Mouse (Mus musculus): Measurements from ENCODE around the gene Pga5.

Gene Pga5

DNA sequence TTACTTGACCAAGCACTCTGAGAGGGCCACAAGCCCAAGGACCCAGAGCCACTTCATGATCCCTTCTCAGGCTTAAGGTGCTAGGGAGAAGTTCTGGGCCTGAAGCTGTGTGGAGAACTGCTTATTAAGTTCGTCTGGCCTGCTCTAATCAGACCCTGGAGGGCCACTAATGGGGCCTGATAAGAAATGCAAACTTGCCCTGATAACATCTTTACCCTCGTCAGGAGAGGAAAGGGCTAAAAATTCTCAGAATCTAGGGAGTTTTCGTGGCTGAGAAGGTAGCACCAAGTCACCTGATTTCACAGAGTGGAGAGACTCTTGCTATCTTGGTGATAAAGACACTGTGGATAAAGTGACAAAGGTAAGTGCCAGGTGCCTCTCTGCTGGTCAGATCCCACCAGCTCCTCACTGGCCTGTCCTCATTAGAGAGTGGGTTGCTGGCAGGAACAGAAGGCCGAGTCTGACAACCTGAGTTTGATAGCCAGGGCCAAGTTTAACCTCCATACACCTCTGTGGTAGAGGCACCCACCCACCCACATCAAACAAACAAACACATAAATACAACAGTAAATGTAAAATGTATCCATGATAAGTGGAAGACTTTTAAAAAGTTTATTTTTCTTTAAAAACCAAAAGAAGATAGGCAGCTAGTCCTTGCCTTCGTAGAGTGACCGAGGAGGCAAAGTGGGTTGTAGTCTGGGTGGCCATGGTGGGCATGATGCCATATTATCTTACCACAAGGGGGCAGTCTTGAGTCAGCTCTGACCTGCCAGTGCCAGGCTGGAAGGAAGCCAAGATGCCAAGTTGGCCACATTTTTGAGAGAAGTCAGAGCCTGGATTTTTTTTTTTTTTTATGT is at the start of gene Pga5:
TSS of gene Pga5 (minus strand) at position 157 of the 857 bp plus-strand sequence.
- peak; percentile 93 for DNase-seq (ENCODE audit: low spot score)

GRCm38 (mm10) chr19:10724629-10725363 is 46.9 kb upstream of the Pga5 start:
- no peak for DNase-seq (ENCODE audit: low spot score)

- DNase-seq (ENCODE audit: low spot score) = no peak
These were observed 45.8 kb upstream of the Pga5 start for GRCm38 (mm10) chr19:10723649-10724048.

GRCm38 (mm10) chr19:10723084-10723483 is 45.2 kb upstream of the Pga5 start:
- no peak for DNase-seq (ENCODE audit: low spot score)

DNA sequence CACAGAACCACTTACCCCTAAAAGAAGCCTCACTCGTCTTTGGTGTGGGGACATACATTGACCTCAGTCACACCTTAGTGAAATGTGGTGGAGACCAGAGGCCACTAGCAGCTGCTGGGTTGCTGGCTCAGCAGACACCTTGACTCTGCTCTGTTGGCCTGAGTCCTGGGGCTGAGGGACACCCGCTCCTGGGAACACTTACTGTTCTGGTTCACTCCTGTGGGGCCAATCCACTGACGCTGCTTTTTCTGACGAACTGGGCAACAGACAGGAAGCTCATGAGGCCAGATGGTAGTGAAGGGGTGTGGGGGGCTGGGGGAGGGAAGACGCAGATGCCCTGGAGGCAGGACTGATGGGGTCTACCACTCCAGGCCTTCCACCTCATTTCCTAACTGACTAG is 43.2 kb upstream of the Pga5 start:
- no peak for DNase-seq (ENCODE audit: low spot score)

DNA sequence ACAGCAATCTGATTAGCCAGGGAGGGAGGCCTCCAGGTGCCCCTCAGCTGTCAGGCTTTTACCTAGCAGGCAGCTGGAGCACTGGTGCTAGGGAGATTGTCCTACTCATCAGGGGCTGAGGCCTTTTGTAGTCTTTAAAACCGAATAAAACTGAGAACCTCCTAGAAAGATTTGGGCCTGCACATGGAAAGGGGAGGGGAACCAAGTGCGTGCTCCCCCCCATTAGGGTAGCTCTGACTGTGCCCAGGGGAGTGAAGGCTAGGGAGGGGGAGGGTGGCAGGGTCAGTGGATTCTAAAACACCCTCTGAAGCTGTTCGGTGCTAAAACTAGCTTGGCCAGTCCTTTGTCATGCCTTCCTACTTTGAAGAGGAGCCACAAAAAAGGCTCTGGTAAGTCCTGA is 42.7 kb upstream of the Pga5 start:
- DNase-seq (ENCODE audit: low spot score) = no peak

DNA sequence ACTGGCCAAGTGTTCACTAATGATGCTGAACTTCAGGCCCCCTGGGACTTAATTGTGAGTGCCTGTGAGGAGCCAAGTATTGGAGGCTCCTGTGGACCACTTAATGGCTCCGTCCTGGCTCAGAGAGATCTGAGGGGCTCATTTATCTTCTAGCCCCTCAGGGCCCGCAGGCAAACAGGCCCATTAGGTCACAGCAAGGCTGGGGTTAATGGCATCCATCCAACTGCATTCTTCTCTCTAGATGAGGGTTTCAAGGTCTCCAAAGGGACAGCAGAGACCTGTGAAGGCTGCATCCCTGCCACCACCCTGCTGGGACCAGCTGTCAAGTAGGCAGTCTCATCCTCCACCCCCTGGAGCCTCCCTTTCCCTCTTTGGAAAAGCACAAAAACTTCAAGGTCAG is 41.9 kb upstream of the Pga5 start:
- DNase-seq (ENCODE audit: low spot score) = no peak

DNA sequence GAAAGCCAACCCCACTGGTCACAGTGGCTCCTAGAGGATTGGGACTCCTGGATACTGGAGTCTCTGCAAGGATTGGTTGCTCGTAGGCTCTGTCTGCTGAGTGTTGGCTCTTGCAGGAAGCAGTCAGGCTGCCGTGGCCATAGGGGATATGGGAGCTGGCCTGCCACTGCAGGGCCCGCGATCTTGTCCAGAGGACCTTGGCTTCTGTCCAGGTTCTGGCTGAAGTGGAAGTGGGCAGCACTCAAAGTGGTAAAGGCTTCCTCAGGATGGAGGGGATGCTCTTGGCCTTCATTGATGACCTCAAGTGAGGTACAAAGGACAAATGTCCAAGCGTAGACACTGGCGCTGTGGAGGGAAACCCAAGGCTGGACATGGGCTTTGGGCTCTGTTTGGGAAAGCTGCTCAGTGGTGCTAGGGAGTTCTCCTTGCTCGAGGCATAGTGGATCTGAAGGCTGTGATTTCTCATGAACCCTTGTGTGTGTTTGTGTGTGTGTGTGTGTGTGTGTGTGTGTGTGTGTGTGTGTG is 40.4 kb upstream of the Pga5 start:
- peak; percentile 61 for DNase-seq (ENCODE audit: low spot score)

- DNase-seq (ENCODE audit: low spot score) = no peak
These were observed 37.6 kb upstream of the Pga5 start for GRCm38 (mm10) chr19:10715476-10715875.

DNA sequence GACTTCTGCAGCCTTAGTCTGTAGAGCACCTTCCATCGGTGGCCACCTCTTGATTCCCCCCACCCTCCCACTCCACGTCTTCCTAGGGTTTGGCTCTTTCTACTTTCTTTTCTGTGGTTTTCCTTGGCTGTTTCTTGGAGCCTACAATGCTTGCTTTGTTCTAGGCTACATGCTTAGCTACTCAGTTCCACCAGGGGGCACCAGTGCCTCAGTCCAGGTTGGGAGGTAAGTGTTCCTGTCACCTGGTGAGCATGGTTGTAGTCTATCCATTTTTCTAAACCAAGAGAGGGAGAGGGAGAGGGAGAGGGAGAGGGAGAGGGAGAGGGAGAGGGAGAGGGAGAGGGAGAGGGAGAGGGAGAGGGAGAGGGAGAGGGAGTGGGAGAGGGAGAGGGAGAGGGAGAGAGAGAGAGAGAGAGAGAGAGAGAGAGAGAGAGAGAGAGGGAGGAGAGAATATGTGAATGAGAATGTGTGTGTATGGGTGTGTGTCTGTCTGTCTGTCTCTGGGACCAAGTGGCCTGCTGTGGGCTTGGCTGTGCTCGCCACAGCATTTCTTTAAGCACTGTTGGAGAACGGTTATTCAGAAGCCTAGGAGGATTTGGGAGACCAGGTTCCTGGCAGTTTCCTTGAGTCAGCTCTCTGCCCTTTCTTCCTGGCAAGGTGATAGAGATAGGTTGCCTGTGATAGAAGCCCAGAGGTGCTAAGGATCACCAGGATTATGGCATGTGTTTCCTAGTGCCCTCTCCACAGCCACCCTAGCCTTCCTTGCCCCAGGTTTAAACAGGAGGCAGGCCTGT is 37.0 kb upstream of the Pga5 start:
- DNase-seq (ENCODE audit: low spot score) = peak; percentile 88

DNA sequence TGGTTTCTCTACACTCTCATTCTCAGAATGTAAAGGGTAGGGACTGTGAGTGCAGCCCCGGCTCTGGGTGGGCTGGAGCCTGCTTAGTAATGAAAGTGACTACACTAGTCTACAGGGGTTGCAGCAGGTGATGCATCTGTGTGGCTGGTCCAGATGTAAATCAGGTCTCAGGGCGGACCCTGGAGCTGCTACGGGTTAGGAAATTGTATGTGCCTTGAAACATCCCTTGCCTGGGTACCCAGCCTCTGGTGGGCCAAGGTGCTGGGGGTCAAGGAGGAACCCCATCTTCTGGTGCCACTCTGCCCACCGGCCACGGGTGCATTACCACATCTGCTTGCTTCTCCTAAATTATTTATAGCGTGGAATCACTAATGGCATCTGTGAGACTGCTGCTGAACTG is 36.3 kb upstream of the Pga5 start:
- no peak for DNase-seq (ENCODE audit: low spot score)

DNA sequence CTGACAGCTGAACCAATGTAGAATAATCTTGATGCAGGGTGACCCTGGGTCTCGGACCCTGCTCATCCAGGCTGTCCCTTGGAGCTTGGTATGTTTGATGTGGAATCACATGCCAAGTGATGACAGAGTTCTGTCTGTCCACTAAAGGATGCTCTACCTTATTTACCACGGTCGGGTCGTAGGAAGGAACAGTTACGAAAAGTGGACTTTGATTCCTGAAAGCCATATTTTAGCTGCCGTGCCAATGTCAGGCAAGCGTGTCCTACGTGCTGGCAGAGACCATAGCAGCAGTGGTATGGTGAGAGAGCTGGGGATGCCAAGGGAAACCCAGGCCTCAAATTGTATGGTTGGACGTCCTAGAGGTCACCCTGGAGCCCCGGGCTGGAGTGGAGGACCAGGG is 35.7 kb upstream of the Pga5 start:
- DNase-seq (ENCODE audit: low spot score) = no peak

GRCm38 (mm10) chr19:10712646-10713045 is 34.8 kb upstream of the Pga5 start:
- DNase-seq (ENCODE audit: low spot score) = no peak

DNA sequence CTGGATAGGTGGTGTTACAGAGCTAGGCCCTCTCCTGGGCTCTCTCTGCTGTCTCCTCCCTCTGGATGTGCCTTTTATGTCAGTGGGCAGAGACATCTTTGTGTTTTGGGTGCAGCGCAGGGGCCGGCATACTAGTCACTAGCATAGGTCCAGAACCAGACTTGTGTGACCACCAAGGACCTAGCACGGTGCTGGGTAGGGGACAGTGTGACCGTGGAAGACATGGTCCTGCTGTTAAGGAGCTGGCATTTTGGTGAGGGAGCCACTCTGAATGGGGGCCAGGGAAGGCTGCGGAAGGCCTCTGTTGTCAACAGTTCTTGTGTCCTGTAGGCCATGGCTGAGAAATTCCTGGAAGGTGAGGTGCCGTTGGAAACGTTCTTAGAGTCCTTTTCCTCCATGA is 34.3 kb upstream of the Pga5 start:
- no peak for DNase-seq (ENCODE audit: low spot score)

DNA sequence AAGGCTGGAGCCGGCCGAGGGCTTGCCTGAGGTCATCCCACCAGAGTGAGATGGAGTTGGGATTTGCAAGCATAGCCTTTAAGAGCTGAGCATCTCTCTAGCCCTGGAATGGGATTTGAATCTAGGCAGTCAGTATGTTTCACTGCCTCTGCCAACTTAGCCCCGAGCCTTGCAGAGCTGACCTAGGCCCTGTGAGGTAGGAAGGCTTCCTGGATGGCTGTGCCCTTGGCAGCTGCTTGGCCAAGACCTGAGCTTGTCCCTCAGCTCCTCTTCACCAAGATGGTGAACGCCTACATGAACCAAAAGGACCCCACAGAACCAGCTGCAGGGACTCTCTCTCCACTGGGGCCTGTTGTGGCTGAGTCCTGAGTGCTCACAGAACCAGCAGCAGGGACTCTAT is 32.9 kb upstream of the Pga5 start:
- no peak for DNase-seq (ENCODE audit: low spot score)

GRCm38 (mm10) chr19:10710088-10710511 is 32.2 kb upstream of the Pga5 start:
- peak; percentile 78 for DNase-seq (ENCODE audit: low spot score)

GRCm38 (mm10) chr19:10709360-10710087 is 31.7 kb upstream of the Pga5 start:
- peak; percentile 96 for DNase-seq (ENCODE audit: low spot score)

DNA sequence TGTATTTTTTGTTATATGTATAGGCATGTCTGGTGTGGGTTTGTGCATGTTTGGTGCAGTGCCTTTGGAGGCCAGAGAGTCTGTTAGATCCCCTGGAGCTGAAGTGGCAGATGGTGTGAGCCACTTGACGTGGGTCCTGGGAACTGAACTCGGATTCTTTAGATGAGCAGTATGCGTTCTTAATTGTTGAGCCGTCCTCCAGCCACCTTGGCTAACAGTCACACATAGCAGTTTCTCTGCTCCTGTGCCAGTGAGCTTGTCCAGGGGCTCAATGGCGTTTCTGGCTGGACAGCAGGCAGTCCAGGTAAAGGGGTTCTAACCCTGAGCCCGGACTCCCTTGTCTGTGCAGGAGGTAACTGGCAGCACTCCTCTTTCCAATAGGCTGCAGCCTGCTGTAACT is 31.0 kb upstream of the Pga5 start:
- no peak for DNase-seq (ENCODE audit: low spot score)

DNA sequence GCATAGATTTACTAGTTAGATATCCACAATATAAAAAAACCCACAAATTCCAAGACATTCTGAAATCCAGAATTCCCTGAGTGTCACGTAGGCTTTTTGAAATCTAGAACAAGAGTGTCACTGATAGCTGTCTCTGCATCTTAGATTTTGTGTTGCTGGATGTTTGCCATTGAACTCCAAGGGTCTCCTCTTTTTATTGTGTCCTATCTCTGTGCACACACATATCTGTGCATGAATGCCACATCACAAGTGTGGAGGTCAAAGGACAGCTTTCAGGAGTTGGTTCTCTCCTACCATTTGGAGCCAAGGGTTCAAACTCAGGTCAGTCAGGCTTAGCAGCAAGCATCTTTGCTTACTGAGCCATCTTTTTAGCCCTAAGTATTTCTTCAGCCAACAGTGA is 30.0 kb upstream of the Pga5 start:
- DNase-seq (ENCODE audit: low spot score) = no peak

GRCm38 (mm10) chr19:10707087-10707875 is 29.4 kb upstream of the Pga5 start:
- no peak for DNase-seq (ENCODE audit: low spot score)

DNA sequence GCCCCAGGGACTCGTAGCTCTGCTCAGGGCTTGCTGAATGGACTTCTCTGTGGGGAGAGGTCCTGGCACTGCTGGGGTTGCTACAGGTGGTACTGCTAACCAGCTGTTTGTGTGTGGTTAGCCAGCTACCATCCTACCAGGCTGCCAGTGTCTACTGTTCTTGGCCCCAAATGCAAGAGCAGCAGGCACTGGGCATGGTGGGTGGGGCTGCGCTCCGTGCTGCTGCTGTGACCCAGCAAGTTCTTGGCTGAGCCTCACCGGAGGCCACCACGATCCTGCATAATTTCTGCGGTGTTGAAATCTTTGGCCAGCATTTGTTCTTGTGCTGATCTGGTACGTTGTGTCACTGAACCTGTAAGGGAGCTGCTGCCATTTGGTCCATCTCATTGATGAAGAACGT is 25.6 kb upstream of the Pga5 start:
- DNase-seq (ENCODE audit: low spot score) = no peak
